Mouse (Mus musculus) urinary bladder, postnatal 36 days (tissue): Measurements from ENCODE around the gene Nrg4.

ENCODE experiments used
- DNase-seq, 2 experiments: peaks; one replicate each; pipeline ENCODE4 v3.0.0; 2022; ENCODE audit warnings: low spot score in 2 of 2, mixed read lengths in 1 of 2

Gene Nrg4

DNA sequence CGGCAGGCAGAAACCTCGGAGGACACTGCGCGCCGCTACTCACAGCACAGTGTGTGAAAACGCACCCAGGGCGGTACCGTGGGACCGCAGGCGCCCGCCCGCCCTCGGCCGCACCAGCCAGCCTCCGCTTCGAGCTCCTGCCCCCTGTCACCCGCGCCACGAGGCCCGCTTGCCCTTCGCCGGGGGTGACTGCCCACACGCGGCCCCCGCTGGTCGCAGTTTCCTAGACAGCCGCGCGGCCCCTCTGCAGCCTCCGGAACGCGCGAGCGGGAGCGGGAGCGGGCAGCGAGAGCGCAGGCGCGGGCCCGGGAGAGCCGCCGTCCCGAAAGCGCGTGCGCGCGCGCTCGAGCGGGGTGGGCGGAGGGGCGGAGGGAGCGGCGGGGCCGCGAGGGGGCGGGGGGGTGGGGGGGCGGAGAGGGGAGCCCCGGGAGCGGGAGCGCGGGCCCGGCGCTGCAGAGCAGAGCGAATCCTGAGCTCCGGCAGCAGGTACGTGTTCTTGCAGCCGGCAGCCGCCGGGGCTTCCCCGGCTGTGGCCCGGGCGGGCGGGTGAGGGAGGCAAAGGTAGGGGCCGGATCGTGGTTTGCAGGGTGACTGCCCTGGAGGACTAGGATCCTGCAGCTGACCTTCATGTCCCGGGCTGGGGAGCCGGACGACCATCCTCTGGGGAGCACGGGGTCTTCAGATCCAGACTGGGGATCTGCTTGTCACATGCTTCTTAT is at the start of gene Nrg4, which contains the start of gene Tmem266:
TSS of gene Nrg4 (minus strand) at position 330 of the 719 bp plus-strand sequence.
TSS of gene Tmem266 (plus strand) at position 399 of the 719 bp plus-strand sequence.
- peak; percentile 54 to 60 for DNase-seq

DNA sequence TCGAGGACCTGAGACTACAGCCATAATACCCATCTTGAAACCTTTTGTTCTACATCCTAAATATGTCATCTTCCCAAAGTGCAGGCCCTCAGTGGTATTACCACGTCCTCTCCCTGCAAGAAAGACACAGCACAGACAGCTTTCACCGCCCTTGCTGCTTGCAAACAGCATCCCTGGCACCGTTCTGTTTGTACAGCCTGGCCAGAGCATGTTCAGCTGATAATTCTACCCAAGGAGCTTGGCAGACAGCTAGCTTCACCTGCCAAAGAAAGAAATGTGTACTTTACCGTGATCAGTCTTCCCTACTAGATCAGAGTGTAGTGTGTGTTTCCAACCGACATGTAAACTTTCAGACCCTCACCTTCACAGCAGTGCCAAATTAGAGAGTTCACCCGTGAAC is 45.3 kb upstream of the Nrg4 start:
- no peak for DNase-seq

DNA sequence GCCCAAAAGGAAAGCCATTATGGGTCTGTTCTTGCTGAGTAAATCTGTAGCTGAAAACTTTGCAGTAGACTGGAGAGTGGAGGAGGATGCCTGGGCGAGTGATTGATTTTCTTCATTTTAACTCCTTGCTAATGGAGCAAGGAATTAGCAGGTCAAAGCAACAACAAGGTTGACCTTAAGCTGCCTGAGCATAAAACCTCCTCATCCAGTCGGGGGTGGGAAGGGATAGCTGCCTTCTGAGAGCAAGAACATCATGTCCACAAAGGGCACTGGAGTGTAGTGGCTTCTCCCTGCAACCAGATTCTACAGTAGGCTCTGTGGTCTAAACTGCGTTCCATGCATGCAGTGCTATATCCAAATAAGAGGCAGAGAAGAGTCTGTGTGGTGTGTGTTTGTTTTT is 41.4 kb upstream of the Nrg4 start:
- no peak for DNase-seq

DNA sequence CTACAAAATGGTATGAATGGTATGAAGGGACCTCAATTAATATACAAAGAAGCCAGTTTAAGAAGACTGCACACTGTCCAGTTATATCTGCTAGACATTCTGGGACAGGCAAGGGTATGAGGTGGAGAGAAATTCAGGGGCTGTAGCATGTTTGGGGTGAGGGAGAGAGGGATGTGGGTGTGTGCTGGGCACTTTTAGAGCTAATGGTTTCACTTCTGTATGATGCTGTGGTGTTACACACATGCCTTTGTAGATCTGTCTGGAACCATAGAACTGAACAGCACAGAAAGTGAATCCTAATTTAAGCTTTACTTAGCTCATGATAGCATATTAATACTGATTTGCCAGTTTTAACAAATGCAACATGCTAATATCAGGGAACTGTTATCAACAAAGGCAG is 37.1 kb upstream of the Nrg4 start:
- no peak for DNase-seq

DNA sequence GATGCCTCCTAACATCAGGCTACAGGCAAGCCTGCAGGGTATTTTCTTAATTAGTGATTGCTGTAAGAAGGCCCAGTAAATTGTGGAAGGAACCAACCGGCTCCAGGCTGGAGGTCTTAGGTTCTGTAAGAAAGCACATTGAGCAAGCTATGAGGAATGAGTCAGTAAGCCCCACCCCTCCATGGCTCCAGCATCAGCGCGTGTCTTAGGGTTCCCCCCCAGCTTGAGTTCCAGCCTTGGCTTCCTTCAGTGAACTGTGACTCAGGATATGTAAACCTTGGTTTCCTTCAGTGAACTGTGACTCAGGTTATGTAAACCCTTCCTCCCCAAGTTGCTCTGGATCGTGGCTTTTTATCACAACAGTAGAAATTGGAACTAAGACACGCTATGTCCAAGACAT is 35.3 kb upstream of the Nrg4 start:
- peak; percentile 34 to 58 for DNase-seq

DNA sequence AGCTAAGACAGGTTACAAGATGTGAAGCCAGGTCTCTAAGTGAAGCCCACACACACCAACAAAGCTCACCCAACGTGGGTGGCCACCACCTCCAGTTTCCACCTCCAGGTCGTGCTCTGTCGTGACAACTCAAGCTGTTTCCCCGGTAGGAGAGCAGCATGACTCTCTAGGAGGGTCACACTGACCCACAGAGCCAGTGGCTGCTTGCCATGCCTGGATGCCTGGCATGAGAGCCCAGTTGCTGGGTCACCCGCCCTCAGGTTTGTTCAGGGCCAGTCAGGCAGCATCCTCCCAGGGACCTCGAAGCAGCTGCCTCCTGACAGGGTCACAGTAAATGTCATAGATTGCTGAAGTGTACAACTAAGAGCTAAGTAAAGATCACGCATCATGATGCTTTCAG is 34.2 kb upstream of the Nrg4 start:
- DNase-seq: no peak

DNA sequence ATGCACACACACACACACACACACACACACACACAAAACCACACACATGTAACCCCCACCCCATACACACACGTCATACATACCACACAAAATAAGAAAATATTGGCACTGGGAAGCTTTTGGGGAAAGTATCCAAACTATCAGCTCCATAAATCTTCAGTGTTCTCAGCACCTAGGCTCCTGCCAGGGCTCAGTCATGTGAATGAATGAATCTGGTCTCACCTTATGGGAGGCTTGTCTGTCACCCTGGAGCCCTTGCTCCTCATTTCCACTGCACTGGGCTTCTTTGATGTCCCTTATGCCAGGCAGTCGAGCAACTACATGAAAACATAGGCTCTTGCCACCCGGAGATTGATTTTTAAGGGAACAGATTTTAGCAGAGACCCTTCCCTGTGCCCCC is 33.7 kb upstream of the Nrg4 start:
- no peak for DNase-seq

DNA sequence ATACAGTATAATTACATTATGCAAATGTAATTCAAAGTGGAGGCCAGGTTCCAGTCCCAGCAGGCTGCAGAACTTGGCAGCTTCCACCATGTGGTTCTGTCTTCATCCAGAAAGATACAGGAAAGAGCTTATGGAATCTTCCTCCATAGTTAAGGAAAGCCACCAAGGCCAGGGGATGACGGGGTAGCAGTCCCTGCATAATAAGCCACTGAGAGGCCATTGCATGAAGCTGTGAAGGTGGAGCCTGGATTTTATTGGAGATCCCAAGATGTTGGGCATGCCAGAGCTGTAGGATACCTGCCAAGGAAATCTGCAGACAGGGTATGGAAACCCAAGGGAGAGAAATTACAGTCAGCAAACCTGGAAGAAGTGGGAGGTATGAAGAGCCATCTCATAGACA is 30.5 kb upstream of the Nrg4 start:
- DNase-seq: no peak

DNA sequence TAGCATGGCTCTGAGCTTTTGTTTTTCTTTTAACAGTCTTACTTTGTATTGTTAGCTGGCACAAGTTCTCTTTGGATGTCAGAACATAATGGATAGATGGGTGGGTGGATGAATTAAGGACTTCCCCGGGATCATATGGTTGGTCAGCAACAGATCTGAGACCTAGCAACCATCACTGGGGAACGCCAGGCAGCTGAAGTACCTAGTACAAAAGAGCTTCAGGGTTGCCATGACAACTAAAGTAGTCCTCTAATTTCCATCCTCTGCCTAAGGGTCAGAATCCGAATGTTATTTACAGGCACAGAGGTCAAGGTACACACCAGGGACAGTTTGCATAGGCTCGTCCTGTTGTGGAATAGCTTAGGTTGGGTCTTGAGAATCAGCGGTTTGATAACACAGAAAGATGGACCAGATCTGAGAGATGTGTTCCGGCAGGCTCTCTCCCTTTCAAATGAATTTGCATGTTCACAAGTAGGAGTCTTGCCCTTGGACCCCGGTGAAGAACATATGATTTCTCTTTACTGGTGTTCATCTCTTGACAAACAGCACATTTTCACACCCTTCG is 28.7 kb upstream of the Nrg4 start:
- DNase-seq: no peak

DNA sequence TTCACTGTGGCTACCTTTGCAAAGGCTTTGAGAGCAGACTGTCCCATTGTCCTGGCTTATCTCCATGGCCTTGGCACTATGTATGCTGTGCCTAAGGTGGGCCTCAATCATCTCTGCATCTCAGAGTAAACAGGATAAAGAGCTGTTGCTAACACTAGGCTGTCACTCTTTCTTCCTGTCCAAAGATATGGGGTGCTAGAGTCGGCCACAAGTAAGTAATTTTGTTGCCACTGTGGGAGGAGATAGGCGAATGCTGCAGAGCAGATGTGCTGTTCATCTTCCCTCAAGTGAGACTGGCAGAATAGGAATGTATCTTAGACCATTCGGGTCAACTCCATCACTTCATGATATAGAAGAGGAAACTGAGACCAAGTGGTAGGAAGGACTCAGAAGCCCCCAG is 28.0 kb upstream of the Nrg4 start:
- DNase-seq: no peak

DNA sequence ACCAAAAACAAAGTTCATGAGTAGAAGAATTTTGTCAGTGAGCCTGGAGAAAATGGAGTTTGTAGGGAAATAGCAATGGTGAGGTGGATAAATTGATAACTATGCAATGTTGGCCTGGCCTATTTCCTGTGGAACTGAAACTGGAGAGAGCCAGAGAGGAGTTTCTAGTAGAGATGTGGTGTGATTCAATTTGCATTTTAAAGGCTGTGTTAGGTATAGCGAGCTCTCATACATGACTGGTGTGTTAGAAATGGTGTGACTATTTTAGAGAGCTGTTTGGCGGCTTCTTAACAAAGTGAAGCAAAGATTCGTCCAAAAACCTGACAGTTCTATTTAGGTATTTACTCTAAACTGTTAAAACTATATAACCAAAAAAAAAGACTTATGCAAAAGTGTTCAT is 22.0 kb upstream of the Nrg4 start:
- no peak for DNase-seq

DNA sequence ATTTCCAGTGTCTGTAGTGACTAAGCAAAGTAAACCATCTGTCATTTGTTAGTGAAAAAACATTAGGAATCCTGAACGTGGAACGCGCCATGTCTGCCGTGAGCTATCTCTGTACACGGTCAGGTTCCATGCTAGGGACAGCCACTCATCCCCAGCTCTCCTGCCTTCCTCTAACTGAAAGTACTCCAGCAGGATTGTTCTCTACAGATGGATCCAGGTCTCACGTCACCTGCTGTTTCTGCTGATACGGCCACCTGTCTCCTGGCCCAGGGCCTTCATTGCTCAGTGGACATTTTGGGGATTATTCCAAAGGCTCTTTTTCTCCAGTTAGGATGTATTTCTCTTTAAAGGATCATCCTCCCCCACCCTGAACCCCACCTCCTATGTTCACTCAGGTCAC is 18.7 kb upstream of the Nrg4 start:
- DNase-seq: no peak

DNA sequence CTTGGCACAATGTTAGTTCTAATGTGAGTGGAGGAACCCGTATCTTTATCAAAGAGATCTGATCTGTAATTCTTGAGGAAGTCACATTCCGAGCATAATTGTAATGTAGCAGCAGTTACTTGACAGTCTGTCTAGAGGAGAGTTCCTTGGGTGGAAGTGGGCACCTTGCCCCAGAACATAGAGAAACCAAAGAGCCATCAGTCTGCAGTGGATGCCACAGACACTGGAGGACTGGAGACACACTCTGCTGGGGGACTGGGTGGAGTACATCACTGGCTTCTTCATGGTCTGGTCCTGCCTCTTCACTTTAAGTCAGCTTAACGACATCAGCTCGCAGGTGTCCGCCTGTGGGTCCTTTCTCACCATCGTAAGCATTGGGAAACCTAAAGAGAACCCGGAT is 17.5 kb upstream of the Nrg4 start:
- no peak for DNase-seq

DNA sequence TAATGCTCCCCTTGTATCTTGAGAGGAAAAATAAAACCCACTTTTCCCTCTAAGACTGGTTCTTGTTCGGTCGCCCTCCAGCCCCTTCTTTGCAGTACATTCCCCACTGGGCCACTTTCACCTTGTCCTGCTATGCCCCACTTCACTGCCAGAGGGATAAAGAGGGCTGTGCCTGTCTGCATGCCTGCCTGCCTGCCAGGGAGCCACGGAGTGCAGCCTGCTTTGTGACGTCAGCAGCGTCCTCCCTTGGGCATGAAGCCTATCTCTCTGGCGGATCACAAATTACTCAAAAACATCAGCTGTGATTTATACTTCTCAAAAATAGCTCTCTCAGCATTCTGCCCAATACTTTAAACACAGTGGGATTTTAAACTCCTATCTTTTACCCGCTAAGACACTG is 6.3 kb upstream of the Nrg4 start:
- peak; percentile 44 to 61 for DNase-seq

DNA sequence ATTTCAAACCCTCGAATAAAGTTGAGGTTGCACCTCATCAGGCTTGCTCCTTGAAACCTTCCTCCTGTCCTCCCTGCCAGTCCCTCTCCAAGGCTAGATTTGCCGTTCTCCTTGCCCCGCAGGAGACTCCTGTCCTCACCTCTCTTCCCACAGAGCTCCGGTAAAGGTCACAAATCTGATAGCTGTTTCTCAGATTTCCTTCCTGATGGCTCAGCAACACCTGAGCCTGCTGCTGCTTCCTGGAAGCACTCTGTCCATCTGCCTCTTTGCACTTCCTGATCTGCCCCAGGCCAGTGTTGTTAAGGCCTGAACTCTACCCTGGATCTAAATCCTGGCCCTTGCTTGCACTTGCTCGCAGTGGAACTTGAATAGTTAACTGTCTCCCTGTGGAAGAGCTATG is 5.8 kb upstream of the Nrg4 start:
- no peak for DNase-seq

DNA sequence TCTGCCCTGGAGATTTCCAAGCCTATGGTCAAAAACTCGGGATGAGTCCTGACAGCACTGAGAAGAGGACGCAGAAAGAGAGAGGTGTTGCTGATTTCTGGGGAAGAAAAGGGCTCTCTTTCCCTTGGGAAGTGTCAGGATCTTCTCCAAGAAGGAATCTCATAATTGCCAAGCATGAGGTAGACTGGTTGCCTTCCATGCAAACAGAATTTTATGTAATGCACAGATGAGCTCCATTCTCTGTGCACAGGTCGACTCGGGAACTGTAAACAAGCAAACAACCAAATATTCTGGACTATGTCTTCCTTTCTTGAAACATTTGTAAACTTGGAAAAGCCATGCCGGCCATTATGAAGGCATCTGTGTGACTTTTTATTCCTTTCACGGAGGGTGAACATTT is 2.8 kb upstream of the Nrg4 start:
- no peak for DNase-seq

DNA sequence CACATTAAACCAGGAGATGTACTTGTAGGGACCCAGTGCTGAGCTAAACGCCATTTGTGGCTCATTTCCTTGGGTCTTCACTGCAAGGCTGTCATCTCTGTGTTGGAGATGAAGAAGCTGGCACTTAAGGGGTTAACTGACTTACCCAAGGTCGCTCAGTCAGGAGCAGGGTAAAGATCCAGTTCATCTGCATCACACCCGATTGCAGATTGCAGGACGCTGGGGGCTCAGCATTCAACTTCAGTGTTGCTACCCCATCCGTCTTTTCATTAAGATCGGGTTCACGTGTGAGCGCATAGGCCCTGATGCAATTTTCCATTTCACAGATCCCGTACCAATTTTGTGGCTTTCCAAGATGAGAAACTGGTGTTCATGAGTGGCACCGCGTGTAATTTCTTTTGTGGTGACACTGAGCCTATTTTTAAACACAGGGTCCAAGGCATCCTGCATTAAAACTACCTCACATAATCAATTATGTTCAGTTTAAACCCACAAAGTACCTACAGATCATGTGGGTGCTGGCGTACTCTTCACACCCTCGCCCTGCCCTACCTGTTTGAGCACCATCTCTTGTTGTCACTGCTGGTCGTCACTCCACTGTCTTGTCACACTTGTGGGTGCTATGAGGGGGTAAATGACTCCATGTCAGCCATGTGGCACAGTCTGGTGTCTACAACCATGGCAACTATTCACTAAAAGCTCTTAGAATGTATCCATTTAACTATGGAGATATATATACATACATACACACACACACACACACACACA is 1.7 kb upstream of the Nrg4 start:
- no peak for DNase-seq

DNA sequence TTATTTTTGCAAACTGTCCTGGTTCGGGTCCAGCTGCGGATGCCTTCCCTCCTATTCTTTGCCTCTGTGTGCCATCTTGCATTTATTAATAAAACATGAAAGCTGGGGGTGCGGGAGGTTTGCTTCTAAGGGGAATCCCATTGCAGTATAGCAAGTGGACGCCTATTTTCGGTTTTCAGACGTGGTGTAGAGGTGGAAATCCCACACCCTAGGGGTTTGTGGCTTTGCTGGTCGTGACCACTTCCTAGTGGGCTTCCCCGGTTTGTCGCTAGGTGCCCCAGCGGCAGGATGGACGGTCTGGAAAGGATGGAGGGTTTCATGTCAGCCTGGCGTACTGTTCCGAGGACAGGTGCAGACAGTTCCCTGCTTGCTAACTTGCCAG is 581 bp upstream of the Nrg4 start:
- DNase-seq: no peak

DNA sequence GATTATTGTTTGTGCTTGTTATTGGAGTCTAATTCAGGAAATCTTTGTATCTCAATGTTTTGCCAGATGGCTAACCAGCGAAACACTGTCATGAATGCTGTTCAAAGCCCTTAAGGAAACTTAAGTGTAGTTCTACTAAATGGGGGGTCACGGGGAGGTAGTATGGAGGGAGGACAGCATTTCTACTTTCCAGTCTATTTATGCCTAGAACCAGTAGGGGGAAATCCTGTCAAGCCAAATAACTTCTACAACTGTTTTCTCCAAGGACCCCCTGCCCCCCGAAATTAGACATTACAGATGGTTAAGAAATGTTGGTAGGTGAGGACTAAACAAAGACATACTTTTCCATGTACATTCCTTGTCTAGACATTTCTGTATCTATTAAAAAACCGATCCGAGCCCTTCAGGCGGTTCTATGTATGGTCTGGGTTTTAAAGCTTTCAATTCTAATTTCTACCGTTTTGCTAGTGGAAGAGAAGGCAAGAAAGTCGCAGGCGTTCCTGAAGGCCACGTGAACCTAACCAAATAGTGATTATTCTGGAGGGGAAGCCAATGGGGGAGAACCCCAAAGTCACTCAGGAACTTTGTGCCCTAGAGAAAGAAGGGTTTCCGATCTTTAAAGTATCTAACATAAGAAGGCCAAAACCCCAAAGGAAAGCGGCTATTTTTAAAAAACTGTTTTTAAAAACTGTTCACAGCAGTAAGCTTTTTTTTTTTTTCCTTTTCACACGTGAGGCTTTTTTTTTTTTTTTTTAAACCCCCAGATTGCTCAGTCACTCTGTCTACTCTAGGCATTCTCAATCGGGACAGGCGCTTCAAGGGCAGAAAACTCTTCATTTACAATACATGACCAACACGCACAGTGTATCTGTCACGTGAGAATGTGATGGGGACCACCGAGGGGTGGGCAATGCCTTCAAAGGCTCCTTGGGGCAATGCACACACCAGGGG is 805 bp downstream of the Nrg4 start:
- no peak for DNase-seq

DNA sequence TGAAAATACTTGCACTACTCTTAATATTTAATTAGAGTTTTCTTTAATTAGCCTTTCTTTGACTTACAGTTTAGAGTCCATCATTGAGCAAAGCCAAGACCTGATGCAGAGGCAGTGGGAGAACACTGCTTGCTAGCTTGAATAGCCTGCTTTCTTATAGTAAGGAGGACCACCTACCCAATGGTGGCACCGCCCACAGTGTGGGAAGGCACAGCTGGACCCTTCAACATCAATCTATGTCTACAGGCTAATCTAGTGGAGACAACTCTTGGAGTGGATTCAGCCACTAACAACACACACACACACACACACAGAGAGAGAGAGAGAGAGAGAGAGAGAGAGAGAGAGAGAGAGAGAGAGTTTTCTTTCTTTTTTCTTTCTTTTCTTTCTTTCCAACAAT is 1.6 kb downstream of the Nrg4 start:
- no peak for DNase-seq

DNA sequence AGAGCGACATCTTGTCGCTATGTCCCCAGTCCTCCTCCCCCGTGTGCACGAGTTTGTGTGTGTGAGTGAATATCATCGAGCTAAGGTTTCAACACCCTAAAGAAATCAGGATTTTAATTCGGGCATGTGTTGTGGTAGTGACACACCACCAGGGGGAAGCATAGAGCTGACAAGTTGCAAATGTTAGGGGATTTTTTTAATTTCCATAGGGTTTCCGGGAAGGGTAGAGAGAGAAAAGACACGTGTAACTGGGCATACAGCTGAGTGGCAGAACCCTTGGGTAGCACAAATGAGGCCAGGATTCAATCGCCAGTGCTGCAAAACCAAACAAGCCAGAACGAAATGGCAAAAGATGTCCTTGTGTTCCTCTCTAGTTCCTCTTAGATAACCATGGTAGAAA is 2.1 kb downstream of the Nrg4 start:
- DNase-seq: no peak

DNA sequence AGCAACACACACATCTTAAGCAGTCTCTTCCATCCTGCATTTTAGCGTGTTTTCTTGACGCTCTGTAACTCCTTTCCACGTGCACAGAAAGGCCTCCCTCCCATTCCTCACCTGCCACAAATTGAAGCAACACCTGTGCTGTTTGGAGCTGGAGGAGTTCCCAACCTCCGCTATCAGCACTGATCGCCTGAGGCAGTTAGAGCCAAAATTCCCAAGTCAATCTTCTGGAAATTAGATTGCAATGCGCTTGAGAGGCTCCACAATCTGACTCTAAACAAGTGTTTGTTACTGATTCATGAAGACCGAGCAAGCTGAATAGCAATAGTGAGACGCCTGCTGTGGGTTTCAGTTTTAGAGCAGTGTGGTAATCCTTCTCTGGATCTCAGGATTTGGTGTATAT is 2.6 kb downstream of the Nrg4 start:
- no peak for DNase-seq
